Comparison of ENCODE assay signal across 22 mouse cellular contexts in the genomic region with DNA sequence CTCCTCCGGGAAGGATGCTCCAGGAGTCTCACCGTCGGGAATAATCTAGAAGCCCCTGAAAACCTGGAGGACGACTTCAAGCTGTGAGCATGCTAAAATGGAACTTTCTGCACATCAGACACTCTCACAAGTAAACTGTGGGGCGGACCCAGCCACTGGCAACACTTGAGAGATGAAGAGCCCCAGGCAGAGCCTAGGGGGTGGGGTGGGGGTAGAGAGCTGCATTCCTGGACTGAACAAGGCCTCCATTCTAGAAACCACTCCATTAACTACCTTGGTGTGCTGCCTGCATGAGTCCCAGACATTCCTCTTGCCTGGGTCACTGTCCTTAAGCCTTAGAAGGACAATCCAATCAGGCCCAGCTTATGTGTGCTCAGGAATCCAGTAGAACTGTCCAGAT. TPM values are rescaled to one million over a fixed set of nuclear protein-coding genes. Genes with fewer than 3 reads are reported as not detected.
DNase-seq lines count a peak whose midpoint lies in the region; ATAC-seq and TF ChIP-seq lines count a peak whose summit lies in the region.
"Had no signal": no experiment of that assay in that cellular context is flagged by ENCODE, and none has a peak within 500 bp of the region (broad histone marks: within the 10 kb centered on the region; RNA-seq: fewer than 3 reads in every experiment).

No protein-coding gene starts in this region.

- no peaks in the 10 kb centered on the region for H3K9me3 ChIP-seq in heart, embryonic 13.5 days
- no peaks in the 10 kb centered on the region for H3K9me3 ChIP-seq in lung, embryonic 15.5 days
- H3K9me3 ChIP-seq in ES-E14 (ENCODE audit: control insufficient read depth, insufficient read depth, low read depth, low read length) = no peaks in the 10 kb centered on the region
- H3K9me3 ChIP-seq in limb, embryonic 13.5 days = no peaks in the 10 kb centered on the region
- H3K9me3 ChIP-seq: embryonic facial prominence, embryonic 12.5 days; forebrain, embryonic 13.5 days; heart, embryonic 10.5 days had no signal

- no peak overlapping the region for H3K4me2 ChIP-seq in heart, embryonic 13.5 days
- peak overlapping the region; percentile 29 for H3K4me2 ChIP-seq in lung, embryonic 15.5 days
- peak overlapping the region; percentile 33 for H3K4me2 ChIP-seq in limb, embryonic 13.5 days (replicated peaks)
- H3K4me2 ChIP-seq: embryonic facial prominence, embryonic 12.5 days; forebrain, embryonic 13.5 days had no signal

- peak overlapping the region; percentile 2; the same call in 1 of the 2 replicates for H3K9ac ChIP-seq in heart, embryonic 13.5 days
- H3K9ac ChIP-seq in lung, embryonic 15.5 days = no peak overlapping the region
- H3K9ac ChIP-seq in ES-E14 (ENCODE audit: insufficient read depth, low read depth, low read length, poor library complexity, severe bottlenecking) = no peak overlapping the region
- peak overlapping the region; percentile 43 for H3K9ac ChIP-seq in limb, embryonic 13.5 days
- H3K9ac ChIP-seq: embryonic facial prominence, embryonic 12.5 days; forebrain, embryonic 13.5 days; liver, postnatal 0 days had no signal

- ATAC-seq in heart, embryonic 13.5 days (ENCODE audit: extremely low read depth, insufficient number of reproducible peaks, low FRiP score, low TSS enrichment) = no peak
- peak; percentile 25; the same call in 1 of the 2 replicates for ATAC-seq in lung, embryonic 15.5 days (ENCODE audit: borderline replicate concordance, extremely low read depth, low FRiP score, low TSS enrichment)
- ATAC-seq in limb, embryonic 13.5 days (ENCODE audit: low FRiP score, low read depth) = no peak
- ATAC-seq: forebrain, embryonic 13.5 days; liver, postnatal 0 days had no signal

- in situ Hi-C loops in ES-E14 (cut with MboI; ENCODE audit: low sequenced_read_pairs in 2 of 2, unreplicated experiment in 2 of 2) = no loop called here

- intact Hi-C loops in heart, postnatal 36 days (cut with DNase I) = no loop called here

- no peak for DNase-seq in heart, postnatal 36 days
- DNase-seq in lung, postnatal 36 days = no peak
- DNase-seq in ES-E14 (ENCODE audit: low read depth, low spot score) = peak; percentile 15
- DNase-seq in spleen, postnatal 36 days (ENCODE audit: low spot score in 2 of 2) = no peak
- no peak for DNase-seq in frontal cortex, adult 2 months (ENCODE audit: extremely low spot score in 1 of 2, low spot score in 1 of 2)
- DNase-seq: cerebellum, postnatal 25 days; gastrocnemius, postnatal 14 days; kidney, adult 11 months; layer of hippocampus, adult 9-11 months; liver, postnatal 0 days; spleen, adult 18-20 months; thymus, adult 18-20 months had no signal

- H3K4me1 ChIP-seq in heart, embryonic 13.5 days = peaks cover 21% of the 10 kb centered on the region
- H3K4me1 ChIP-seq in lung, embryonic 15.5 days = peaks cover 31% of the 10 kb centered on the region
- H3K4me1 ChIP-seq in ES-E14 (ENCODE audit: control insufficient read depth in 2 of 2, insufficient read depth in 2 of 2, low read length in 2 of 2, poor library complexity in 1 of 2) = peaks cover 3 to 5% of the 10 kb centered on the region in 2 experiments; a peak in 2 of 4 replicates
- peaks cover 36% of the 10 kb centered on the region for H3K4me1 ChIP-seq in limb, embryonic 13.5 days

- 47% methylated on average over 5 of the region's 5 CpGs for WGBS in heart, embryonic 13.5 days
- 40% methylated on average over 5 of the region's 5 CpGs for WGBS in lung, embryonic 15.5 days
- 49% methylated on average over 5 of the region's 5 CpGs for WGBS in limb, embryonic 13.5 days

- no peak overlapping the region for H3K4me3 ChIP-seq in heart, embryonic 13.5 days
- H3K4me3 ChIP-seq in lung, embryonic 15.5 days = no peak overlapping the region
- H3K4me3 ChIP-seq in ES-E14 (ENCODE audit: insufficient read depth in 1 of 2, low read depth in 1 of 2, low read length in 2 of 2, poor library complexity in 1 of 2, severe bottlenecking in 1 of 2) = no peak overlapping the region
- no peak overlapping the region for H3K4me3 ChIP-seq in limb, embryonic 13.5 days
- H3K4me3 ChIP-seq: embryonic facial prominence, embryonic 12.5 days; forebrain, embryonic 13.5 days; heart, embryonic 10.5 days had no signal

- peaks cover 42% of the 10 kb centered on the region for H3K27me3 ChIP-seq in heart, embryonic 13.5 days (replicated peaks)
- peaks cover 6% of the 10 kb centered on the region; the same call in 1 of the 2 replicates for H3K27me3 ChIP-seq in lung, embryonic 15.5 days
- H3K27me3 ChIP-seq in limb, embryonic 13.5 days = no peaks in the 10 kb centered on the region
- H3K27me3 ChIP-seq: embryonic facial prominence, embryonic 12.5 days; forebrain, embryonic 13.5 days had no signal

- H3K27ac ChIP-seq in heart, embryonic 13.5 days (replicated peaks) = no peak overlapping the region
- peak overlapping the region; percentile 82 for H3K27ac ChIP-seq in lung, embryonic 15.5 days
- H3K27ac ChIP-seq in ES-E14 (ENCODE audit: insufficient read depth, low read depth, low read length, poor library complexity, severe bottlenecking) = no peak overlapping the region
- peak overlapping the region; percentile 77 for H3K27ac ChIP-seq in limb, embryonic 13.5 days
- H3K27ac ChIP-seq: embryonic facial prominence, embryonic 12.5 days; forebrain, embryonic 13.5 days; heart, embryonic 10.5 days had no signal

- H3K36me3 ChIP-seq in heart, embryonic 13.5 days = no peaks in the 10 kb centered on the region
- H3K36me3 ChIP-seq in lung, embryonic 15.5 days = no peaks in the 10 kb centered on the region
- no peaks in the 10 kb centered on the region for H3K36me3 ChIP-seq in ES-E14 (ENCODE audit: control insufficient read depth, insufficient read depth, low read length, poor library complexity, severe bottlenecking)
- H3K36me3 ChIP-seq in limb, embryonic 13.5 days = no peaks in the 10 kb centered on the region
- H3K36me3 ChIP-seq: embryonic facial prominence, embryonic 12.5 days; heart, embryonic 10.5 days had no signal

TF ChIP-seq in ES-E14, 5 proteins besides CTCF, POLR2A, EP300 and RAD21:
- TF ChIP-seq ZNF384 (IDR thresholded peaks at IDR 0.05; ENCODE audit: low read depth, low read length) (no peak), CHD2 (IDR thresholded peaks at IDR 0.05; ENCODE audit: low read depth, low read length) (no peak), HCFC1 (IDR thresholded peaks at IDR 0.05; ENCODE audit: borderline replicate concordance, insufficient read depth, low read length) (no peak), MAFK (IDR thresholded peaks at IDR 0.05; ENCODE audit: insufficient read depth, low read depth, low read length) (no peak), ZC3H11A (IDR thresholded peaks at IDR 0.05; ENCODE audit: borderline replicate concordance, low read depth, low read length) (no peak)
TF ChIP-seq in ES-E14: peak in this region for 0.

RNA-seq across cellular contexts. Expression of a gene that starts 2.0 kb away (rescaled TPM):
- 2.2 and 2.7 TPM in 2 replicates for polyA plus RNA-seq in heart, embryonic 13.5 days (2015; fragmentation: Nextera tagmentation; extraction: Ambion mirVana)
- 1 to 10 TPM; 5.6 to 6.2 TPM for total RNA-seq in heart, postnatal 36 days (2021)
- 5.3 and 5.5 TPM in 2 replicates for polyA plus RNA-seq in lung, embryonic 15.5 days (2015; fragmentation: Nextera tagmentation; extraction: Ambion mirVana)
- 0.63 and 0.89 TPM in 2 replicates for total RNA-seq in ES-E14 (2012; rRNA removed)
- polyA plus RNA-seq in limb, embryonic 13.5 days (2015; fragmentation: Nextera tagmentation; extraction: Ambion mirVana) = 16.4 and 17.4 TPM in 2 replicates
- polyA plus RNA-seq in frontal cortex, adult 2 months (2012; rRNA removed) = 3.7 and 4.5 TPM in 2 replicates
- total RNA-seq: hematopoietic stem cell, adult 5-6 weeks had no signal

RNA-seq across cellular contexts. Expression of a gene that starts 26.8 kb away (rescaled TPM):
- not detected in 2 replicates for polyA plus RNA-seq in heart, embryonic 13.5 days (2015; fragmentation: Nextera tagmentation; extraction: Ambion mirVana)
- not detected for total RNA-seq in heart, postnatal 36 days (2021)
- polyA plus RNA-seq in lung, embryonic 15.5 days (2015; fragmentation: Nextera tagmentation; extraction: Ambion mirVana) = not detected in 2 replicates
- 0.16 and 0.31 TPM in 2 replicates for total RNA-seq in ES-E14 (2012; rRNA removed)
- polyA plus RNA-seq in limb, embryonic 13.5 days (2015; fragmentation: Nextera tagmentation; extraction: Ambion mirVana) = not detected in 2 replicates
- not detected in 2 replicates for polyA plus RNA-seq in frontal cortex, adult 2 months (2012; rRNA removed)
- total RNA-seq: adrenal gland, postnatal 4 days; gastrocnemius, postnatal 14 days; hematopoietic stem cell, adult 5-6 weeks; left cerebral cortex, postnatal 14 days had no signal
- polyA plus RNA-seq: embryonic facial prominence, embryonic 12.5 days; forebrain, embryonic 13.5 days; heart, embryonic 10.5 days; liver, postnatal 0 days; midbrain, postnatal 0 days had no signal

Comparison
In these comparisons a context has a peak if more than half of its experiments do, and no peak if none do; other contexts are left out.
1. H3K27ac ChIP-seq: peak in lung, embryonic 15.5 days (single experiment) and limb, embryonic 13.5 days (single experiment); none in heart, embryonic 13.5 days (single experiment) and ES-E14 (single experiment).
2. H3K9ac ChIP-seq: peak in heart, embryonic 13.5 days (single experiment) and limb, embryonic 13.5 days (single experiment); none in lung, embryonic 15.5 days (single experiment) and ES-E14 (single experiment).